Mouse (Mus musculus) gastrocnemius, adult 8-10 months (tissue): ENCODE results near the gene Arhgap25. TPM values are rescaled to one million over a fixed set of nuclear protein-coding genes. Genes with fewer than 3 reads are reported as not detected.
"Not testable (repeated sequence)": the region's sequence is repeated elsewhere in the genome, so short reads cannot be mapped to it uniquely, and the experiment has no call there.

Experiments
- DNase-seq, 2 experiments: peaks; one replicate each; pipeline ENCODE4 v3.0.0; 2022; ENCODE audit warnings: low spot score in 2 of 2
- total RNA-seq, 4 experiments: library from RNA; stranded (reverse); gene quantifications; 2 replicates each; pipeline ENCODE4 v1.2.4; 2022

Gene Arhgap25
- under 1 TPM; 0.77 to 0.99 (median 0.78) TPM for total RNA-seq

GRCm38 (mm10) chr6:87532953-87533710 lies at the start of gene Arhgap25:
TSS of gene Arhgap25 (minus strand) at chr6:87533259.
- no peak for DNase-seq

GRCm38 (mm10) chr6:87582456-87582855 lies 49.4 kb upstream of the Arhgap25 start:
- DNase-seq = peak; percentile 40 to 56

DNA sequence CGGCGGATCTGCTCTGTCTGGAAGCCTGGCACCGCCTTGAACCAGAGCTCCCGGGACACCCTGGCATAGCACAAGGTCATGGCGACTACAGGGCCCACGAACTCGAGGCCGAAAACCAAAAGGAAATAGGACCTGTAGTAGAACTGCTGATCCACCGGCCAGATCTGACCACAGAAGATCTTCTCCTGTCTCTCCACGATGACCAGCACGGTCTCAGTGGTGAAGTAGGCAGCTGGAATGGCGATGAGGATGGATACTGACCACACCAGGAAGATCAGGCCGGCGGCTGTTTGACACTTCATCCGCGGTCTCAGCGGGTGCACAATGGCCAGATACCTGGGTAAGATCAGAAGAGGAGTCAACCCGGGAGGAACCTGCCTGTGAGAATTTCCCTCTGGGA lies 48.5 kb upstream of the Arhgap25 start:
- DNase-seq = no peak

DNA sequence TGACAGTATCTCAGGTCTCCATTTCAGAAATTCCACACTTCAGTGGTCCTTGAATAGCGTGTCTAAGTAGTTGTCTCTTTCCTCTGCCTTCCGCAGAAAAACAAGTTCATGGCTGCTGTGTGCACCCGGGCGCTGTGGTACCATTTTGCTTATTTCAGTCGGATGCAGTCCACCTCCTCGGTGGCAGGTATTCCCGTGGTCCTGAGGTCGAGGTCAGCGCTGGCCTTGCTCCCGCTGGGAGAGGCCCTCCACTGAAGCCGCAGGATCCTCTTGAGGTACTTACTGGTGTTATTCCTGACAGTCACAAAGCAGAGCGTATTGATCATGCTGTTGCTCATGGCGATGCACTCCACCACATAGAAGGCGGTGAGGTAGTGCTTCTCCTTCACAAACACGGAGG lies 48.0 kb upstream of the Arhgap25 start:
- DNase-seq = no peak

GRCm38 (mm10) chr6:87578247-87578646 lies 45.2 kb upstream of the Arhgap25 start:
- DNase-seq = no peak

DNA sequence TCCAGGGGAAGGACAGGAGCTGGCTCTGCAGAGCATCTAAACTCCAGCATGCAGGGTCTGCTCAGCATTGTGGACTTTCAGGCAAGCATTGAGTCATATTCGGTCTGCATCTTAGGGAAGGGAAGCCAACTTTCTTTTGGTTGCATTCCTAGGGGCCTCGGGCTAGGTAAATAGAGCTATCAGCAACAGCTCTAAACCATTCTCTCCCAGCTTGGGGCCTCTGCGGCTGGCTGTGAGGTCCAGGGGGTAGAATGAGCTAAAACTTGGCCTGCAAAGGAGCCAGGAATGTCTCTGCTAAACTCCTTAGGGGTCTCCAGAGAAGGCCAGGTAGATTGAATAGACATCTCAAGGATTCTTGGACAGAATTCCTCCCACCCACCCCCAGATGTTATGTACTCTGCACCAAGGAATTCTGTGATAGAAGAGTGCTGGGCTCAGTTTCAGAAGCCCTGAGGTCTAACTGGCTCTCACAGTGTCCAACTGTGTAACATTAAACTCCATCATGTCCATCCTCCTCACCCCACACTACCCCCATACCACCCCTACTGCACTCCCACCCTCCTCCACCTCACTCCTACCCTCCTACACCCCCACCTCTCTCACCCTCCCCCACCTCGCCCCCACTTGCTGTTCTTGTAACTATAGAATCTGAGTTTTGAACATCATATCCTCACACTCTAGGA lies 43.7 kb upstream of the Arhgap25 start:
- DNase-seq = no peak

GRCm38 (mm10) chr6:87571863-87572262 lies 38.8 kb upstream of the Arhgap25 start:
- DNase-seq = not testable (repeated sequence)

DNA sequence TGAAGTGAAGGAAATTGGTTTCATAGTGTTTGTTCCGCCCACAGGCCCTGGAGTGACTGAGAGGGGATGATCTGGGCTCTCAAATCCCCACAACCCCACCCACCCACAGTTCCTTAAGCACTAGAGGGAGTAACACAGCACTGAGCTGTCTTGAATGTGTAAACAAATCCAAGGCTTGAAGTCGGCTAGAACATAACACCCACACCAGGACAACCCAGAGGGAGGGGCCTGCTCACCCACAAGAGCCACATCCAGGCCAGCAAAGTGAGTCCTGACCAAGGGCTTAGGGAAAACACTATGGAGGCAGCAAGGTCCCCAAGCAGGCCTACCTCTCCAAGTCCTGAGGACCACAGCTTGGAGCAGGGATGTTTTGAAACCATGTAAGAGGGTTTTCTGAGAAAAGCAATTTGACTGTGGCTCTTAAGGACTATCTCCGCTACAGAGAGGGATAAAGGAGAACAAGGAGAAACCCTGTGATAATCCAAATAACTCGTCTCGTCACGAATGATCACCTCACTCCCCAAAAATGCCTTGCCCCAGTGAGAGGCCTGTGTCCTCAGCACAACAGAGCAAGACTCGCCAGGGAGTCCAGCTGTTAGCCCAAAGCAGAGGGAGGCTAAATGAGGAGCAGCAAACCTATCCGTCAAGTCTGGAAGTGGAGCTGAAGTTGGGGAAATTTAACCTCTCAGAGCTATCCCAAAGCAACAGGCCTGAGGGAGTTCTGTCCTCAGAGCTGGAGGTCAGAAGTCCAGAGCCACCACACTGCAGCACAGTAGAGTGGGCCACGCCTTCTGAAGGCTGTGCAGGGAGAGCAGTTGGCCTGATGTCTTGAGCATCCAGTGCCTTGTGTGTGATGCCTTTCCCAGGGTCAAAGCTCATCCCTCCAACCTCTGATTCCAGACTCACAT lies 34.9 kb upstream of the Arhgap25 start:
- DNase-seq = peak; percentile 47 to 48

- no peak for DNase-seq
Observed at GRCm38 (mm10) chr6:87565166-87565565, 32.1 kb upstream of the Arhgap25 start.

GRCm38 (mm10) chr6:87564356-87564755 lies 31.3 kb upstream of the Arhgap25 start:
- no peak for DNase-seq

GRCm38 (mm10) chr6:87553724-87554123 lies 20.7 kb upstream of the Arhgap25 start:
- no peak for DNase-seq

DNA sequence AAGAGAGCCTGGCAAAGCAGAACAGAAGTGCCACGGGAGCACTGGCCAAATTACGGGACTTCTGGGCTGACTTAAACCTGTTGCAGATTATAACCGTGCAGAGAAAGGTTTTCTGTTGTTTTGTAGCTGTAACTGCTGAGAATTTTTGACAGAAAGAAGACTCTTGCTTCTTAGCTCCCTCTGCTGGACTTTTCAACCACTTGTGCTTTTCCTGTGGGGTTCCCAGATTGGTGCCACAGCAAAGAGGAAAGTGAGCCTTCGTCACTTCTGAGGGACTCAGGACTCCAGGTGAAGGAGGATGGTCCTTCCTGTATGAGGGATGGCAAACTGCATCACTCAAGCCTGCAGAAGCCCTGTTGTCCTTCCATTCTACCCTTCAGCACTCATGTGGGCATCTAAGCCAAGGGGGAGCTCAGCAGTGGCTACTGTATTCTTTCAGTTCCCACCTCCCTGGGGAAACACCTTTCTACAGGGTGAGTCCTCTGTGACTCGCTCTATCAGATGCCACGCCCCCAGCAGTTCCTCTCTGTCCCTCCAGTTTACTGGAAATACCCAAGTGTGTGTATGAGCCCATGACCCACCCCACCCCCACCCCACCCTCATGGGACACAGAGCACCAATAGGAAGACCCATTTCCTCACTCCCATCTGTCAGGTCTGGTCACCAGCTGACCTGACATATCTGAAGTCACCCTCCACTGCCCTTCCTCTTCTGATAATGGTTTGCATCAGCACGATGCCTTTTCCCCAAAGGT lies 19.2 kb upstream of the Arhgap25 start:
- DNase-seq = no peak

GRCm38 (mm10) chr6:87547836-87548235 lies 14.8 kb upstream of the Arhgap25 start:
- DNase-seq = no peak

GRCm38 (mm10) chr6:87547431-87547830 lies 14.4 kb upstream of the Arhgap25 start:
- DNase-seq = no peak

- DNase-seq = no peak
Observed at GRCm38 (mm10) chr6:87545331-87546217, 12.5 kb upstream of the Arhgap25 start.

DNA sequence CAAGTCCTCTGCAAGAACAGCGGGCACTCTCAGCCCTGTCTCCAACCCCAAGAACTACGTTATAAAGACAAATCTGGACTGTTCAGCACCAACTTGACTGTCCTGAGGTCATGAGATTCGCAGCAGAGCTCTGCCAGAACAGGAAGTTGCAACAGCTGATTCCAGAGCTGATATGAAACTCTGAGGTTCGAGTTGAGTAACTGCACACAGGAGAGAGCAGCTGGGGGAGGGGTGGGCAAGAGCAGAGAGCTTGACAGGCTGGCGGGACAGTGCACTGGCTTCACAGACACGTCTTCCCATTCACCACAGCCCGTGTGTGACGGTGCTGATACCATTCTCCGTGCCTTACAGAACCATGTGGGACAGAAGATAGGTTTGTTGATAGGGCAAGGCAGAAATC lies 9.0 kb upstream of the Arhgap25 start:
- no peak for DNase-seq

- no peak for DNase-seq
Observed at GRCm38 (mm10) chr6:87541171-87541571, 8.1 kb upstream of the Arhgap25 start.

- no peak for DNase-seq
Observed at GRCm38 (mm10) chr6:87538376-87539270, 5.6 kb upstream of the Arhgap25 start.

GRCm38 (mm10) chr6:87537678-87538077 lies 4.6 kb upstream of the Arhgap25 start:
- no peak for DNase-seq
